Mouse (Mus musculus) erythroblast, embryonic 14.5 days (primary cell): ENCODE results near the gene Kcnip2.

ENCODE experiments used
- GATA1 ChIP-seq: IDR thresholded peaks from 2 replicates; pipeline ENCODE4 v1.6.1; 2012; ENCODE audit warnings: low read length, inconsistent platforms, mixed read lengths
- TAL1 ChIP-seq: IDR thresholded peaks from 3 replicates; pipeline ENCODE4 v1.6.1; 2012; ENCODE audit warnings: low read length, inconsistent platforms, mixed read lengths

DNA sequence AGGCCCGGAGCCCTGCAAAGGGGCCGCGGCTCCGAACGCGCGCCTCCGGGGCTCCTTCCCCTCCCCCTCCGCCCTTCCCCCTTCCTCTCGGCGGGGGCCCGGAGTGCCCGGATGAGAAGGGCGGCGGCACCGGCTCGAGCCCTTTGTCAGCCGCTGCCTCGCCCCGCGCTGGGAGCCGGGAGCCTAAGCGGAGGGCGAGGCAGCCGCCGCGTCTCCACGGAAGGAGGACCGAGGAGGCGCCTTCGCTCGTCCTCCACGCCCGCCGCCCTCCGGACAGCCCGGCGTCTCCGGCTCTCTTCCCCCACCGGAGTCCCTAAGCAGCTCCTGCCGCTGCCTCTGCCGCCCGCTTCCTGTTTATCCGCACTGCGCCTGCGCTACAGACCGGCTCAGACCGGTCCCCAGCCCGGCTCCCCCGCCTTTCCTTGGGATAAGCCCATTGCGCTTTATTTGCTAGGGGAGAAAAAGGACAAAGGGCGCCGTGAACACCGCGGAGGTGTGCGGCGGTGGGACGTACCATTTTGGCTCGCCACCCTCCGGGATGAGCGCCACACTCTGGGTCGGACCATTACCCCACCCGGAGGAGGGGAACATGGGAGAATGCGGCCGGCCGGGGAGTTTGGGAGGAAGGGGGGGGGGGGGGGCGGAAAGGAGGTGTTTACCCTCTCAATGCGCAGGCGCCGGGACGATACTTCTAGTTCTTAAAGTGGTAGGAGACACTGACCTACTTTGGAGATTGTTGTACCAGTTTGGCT, 32.5 kb downstream of the Kcnip2 start, which contains the start of gene Mgea5:
- TF ChIP-seq TAL1 (no peak), GATA1 (no peak)
